ENCODE assay signal across 9 mouse cellular contexts in the genomic region with DNA sequence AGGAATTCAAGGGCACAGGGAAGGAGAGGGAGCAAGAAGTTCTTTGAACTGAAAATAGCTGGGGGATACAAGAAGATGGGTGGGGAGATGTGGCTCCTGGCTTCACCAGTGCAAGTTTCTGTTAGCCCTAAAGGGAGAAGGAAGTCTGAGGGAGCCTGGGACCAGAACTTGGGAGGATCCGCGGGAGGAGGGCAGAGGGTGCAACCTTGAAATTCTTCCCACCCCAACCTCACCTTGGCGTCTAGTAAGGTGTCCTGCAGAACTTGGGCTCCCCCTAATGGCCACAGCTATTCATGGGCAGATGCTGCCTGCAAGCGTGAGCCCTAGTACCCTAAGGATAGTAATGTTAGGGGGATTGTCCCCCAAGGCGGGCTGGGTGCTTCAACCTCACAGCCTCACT. TPM values are rescaled to one million over a fixed set of nuclear protein-coding genes. Genes with fewer than 3 reads are reported as not detected.
DNase-seq lines count a peak whose midpoint lies in the region; ATAC-seq and TF ChIP-seq lines count a peak whose summit lies in the region.
"Had no signal": no experiment of that assay in that cellular context is flagged by ENCODE, and none has a peak within 500 bp of the region (broad histone marks: within the 10 kb centered on the region; RNA-seq: fewer than 3 reads in every experiment).

No protein-coding gene starts in this region.

- H3K9me3 ChIP-seq in forebrain, embryonic 11.5 days (ENCODE audit: control insufficient read depth, low read length) = no peaks in the 10 kb centered on the region
- H3K9me3 ChIP-seq in heart, postnatal 0 days (replicated peaks; ENCODE audit: control insufficient read depth, low read length) = no peaks in the 10 kb centered on the region
- H3K9me3 ChIP-seq in lung, embryonic 14.5 days (ENCODE audit: low read depth, low read length) = no peaks in the 10 kb centered on the region

- no peak for TF ChIP-seq EP300 in heart, postnatal 0 days (IDR thresholded peaks at IDR 0.05; ENCODE audit: low read depth)

- peaks cover 28% of the 10 kb centered on the region for H3K4me1 ChIP-seq in forebrain, embryonic 11.5 days (replicated peaks; ENCODE audit: control insufficient read depth, insufficient read depth, low read length)
- peaks cover 38% of the 10 kb centered on the region for H3K4me1 ChIP-seq in heart, postnatal 0 days (ENCODE audit: control insufficient read depth, insufficient read depth)
- peaks cover 21% of the 10 kb centered on the region for H3K4me1 ChIP-seq in lung, embryonic 14.5 days (ENCODE audit: insufficient read depth)
- H3K4me1 ChIP-seq in olfactory bulb, adult 2 months (ENCODE audit: control insufficient read depth, insufficient read depth, low read length) = peaks cover 35% of the 10 kb centered on the region

- peak; percentile 97 for DNase-seq in ES-CJ7 (ENCODE audit: low read depth, low spot score)
- peak; percentile 73 for DNase-seq in c-Kit-positive CD71-positive TER-119-negative erythroid progenitor cells, embryonic 14.5 days (ENCODE audit: low read depth)
- DNase-seq in forebrain, embryonic 11.5 days (ENCODE audit: low spot score) = peak; percentile 90
- peak; percentile 85 for DNase-seq in heart, postnatal 0 days (ENCODE audit: low spot score)
- peak; percentile 93 to 95 for DNase-seq in kidney, postnatal 25 days
- peak; percentile 92 for DNase-seq in lung, embryonic 14.5 days
- DNase-seq in thymus, postnatal 10 days (ENCODE audit: low spot score in 2 of 2) = peak; percentile 77 to 92

- 6% methylated on average over 5 of the region's 5 CpGs for WGBS in forebrain, embryonic 11.5 days
- WGBS in heart, postnatal 0 days = 3% methylated on average over 5 of the region's 5 CpGs
- WGBS in lung, embryonic 14.5 days = 4% methylated on average over 5 of the region's 5 CpGs
- WGBS in olfactory bulb, adult 2 months = 2% methylated on average over 5 of the region's 5 CpGs

- peak; percentile 94 for TF ChIP-seq CTCF in heart, postnatal 0 days (IDR thresholded peaks at IDR 0.05; ENCODE audit: low read depth)
- peak; percentile 94 for TF ChIP-seq CTCF in lung, embryonic 14.5 days (IDR thresholded peaks at IDR 0.05; ENCODE audit: low read depth)
- TF ChIP-seq CTCF in olfactory bulb, adult 2 months (IDR thresholded peaks at IDR 0.05; ENCODE audit: insufficient read depth, low read depth, low read length) = peak; percentile 74

- no peaks in the 10 kb centered on the region for H3K27me3 ChIP-seq in forebrain, embryonic 11.5 days (ENCODE audit: control insufficient read depth, insufficient read depth, low read length)
- H3K27me3 ChIP-seq in heart, postnatal 0 days (ENCODE audit: control insufficient read depth, insufficient read depth, low read length) = no peaks in the 10 kb centered on the region
- no peaks in the 10 kb centered on the region for H3K27me3 ChIP-seq in lung, embryonic 14.5 days (ENCODE audit: insufficient read depth, low read length)

- peak overlapping the region; percentile 94; the same call in 1 of the 2 replicates for H3K27ac ChIP-seq in forebrain, embryonic 11.5 days (ENCODE audit: low read depth, low read length)
- peak overlapping the region; percentile 96 for H3K27ac ChIP-seq in heart, postnatal 0 days (ENCODE audit: low read depth)
- peak overlapping the region; percentile 97 for H3K27ac ChIP-seq in lung, embryonic 14.5 days (ENCODE audit: low read depth)
- H3K27ac ChIP-seq in olfactory bulb, adult 2 months (ENCODE audit: insufficient read depth, low read depth, low read length) = no peak overlapping the region

- no peak overlapping the region for H3K4me3 ChIP-seq in forebrain, embryonic 11.5 days (ENCODE audit: low read depth, low read length)
- no peak overlapping the region for H3K4me3 ChIP-seq in heart, postnatal 0 days (ENCODE audit: low read depth, low read length)
- peak overlapping the region; percentile 78; the same call in 1 of the 2 replicates for H3K4me3 ChIP-seq in lung, embryonic 14.5 days (ENCODE audit: low read depth, low read length)
- H3K4me3 ChIP-seq in olfactory bulb, adult 2 months (ENCODE audit: insufficient read depth, low read depth, low read length) = no peak overlapping the region

- H3K36me3 ChIP-seq in forebrain, embryonic 11.5 days (ENCODE audit: control insufficient read depth, insufficient read depth, low read length) = no peaks in the 10 kb centered on the region
- no peaks in the 10 kb centered on the region for H3K36me3 ChIP-seq in heart, postnatal 0 days (replicated peaks; ENCODE audit: control insufficient read depth, insufficient read depth, low read length)
- no peaks in the 10 kb centered on the region for H3K36me3 ChIP-seq in lung, embryonic 14.5 days (ENCODE audit: insufficient read depth)

- H3K9ac ChIP-seq in forebrain, embryonic 11.5 days (ENCODE audit: low read length) = peak overlapping the region; percentile 2; the same call in 1 of the 2 replicates
- H3K9ac ChIP-seq in heart, postnatal 0 days (replicated peaks; ENCODE audit: low read depth, low read length) = peak overlapping the region; percentile 38
- H3K9ac ChIP-seq in lung, embryonic 14.5 days = peak overlapping the region; percentile 38

- H3K4me2 ChIP-seq in forebrain, embryonic 11.5 days (ENCODE audit: low read depth, low read length, severe bottlenecking) = 0 out of 2 replicates have a peak overlapping the region, but pooled peaks have one; percentile 24
- H3K4me2 ChIP-seq in heart, postnatal 0 days (ENCODE audit: low read depth, low read length) = peak overlapping the region; percentile 86
- peak overlapping the region; percentile 78 for H3K4me2 ChIP-seq in lung, embryonic 14.5 days

- TF ChIP-seq POLR2A in olfactory bulb, adult 2 months (IDR thresholded peaks at IDR 0.05; ENCODE audit: insufficient read depth, low read depth, low read length) = peak; percentile 41; the same call in 1 of the 2 replicates

- peak; percentile 23; the same call in 1 of the 2 replicates for ATAC-seq in forebrain, embryonic 11.5 days (replicated peaks; ENCODE audit: low FRiP score)
- ATAC-seq in heart, postnatal 0 days (ENCODE audit: insufficient read depth, low read depth) = peak; percentile 37
- no peak for ATAC-seq in lung, embryonic 14.5 days (ENCODE audit: insufficient read depth)

RNA-seq across cellular contexts. Expression of gene Atn1, which starts 2.9 kb away (rescaled TPM):
- 13.9 and 14.4 TPM in 2 replicates for polyA plus RNA-seq in forebrain, embryonic 11.5 days (2014; fragmentation: Nextera tagmentation; extraction: Ambion mirVana)
- total RNA-seq in heart, postnatal 0 days (2014; rRNA removed; ENCODE audit: low replicate concordance) = 7.8 and 8.5 TPM in 2 replicates
- polyA plus RNA-seq in heart, postnatal 0 days (2015; fragmentation: Nextera tagmentation; extraction: Ambion mirVana) = 5.4 and 6.0 TPM in 2 replicates
- polyA plus RNA-seq in lung, embryonic 14.5 days (2014; fragmentation: Nextera tagmentation; extraction: Ambion mirVana) = 13.1 and 15.1 TPM in 2 replicates
- polyA plus RNA-seq in olfactory bulb, adult 2 months (2012; ENCODE audit: insufficient read depth, insufficient read length, low replicate concordance, missing spikeins) = not detected in 2 replicates

RNA-seq across cellular contexts. Expression of gene Gm45234, which starts 3.4 kb away (rescaled TPM):
- not detected in 2 replicates for polyA plus RNA-seq in forebrain, embryonic 11.5 days (2014; fragmentation: Nextera tagmentation; extraction: Ambion mirVana)
- not detected in 2 replicates for total RNA-seq in heart, postnatal 0 days (2014; rRNA removed; ENCODE audit: low replicate concordance)
- not detected in 2 replicates for polyA plus RNA-seq in heart, postnatal 0 days (2015; fragmentation: Nextera tagmentation; extraction: Ambion mirVana)
- polyA plus RNA-seq in lung, embryonic 14.5 days (2014; fragmentation: Nextera tagmentation; extraction: Ambion mirVana) = not detected in 2 replicates
- not detected in 2 replicates for polyA plus RNA-seq in olfactory bulb, adult 2 months (2012; ENCODE audit: insufficient read depth, insufficient read length, low replicate concordance, missing spikeins)
- total RNA-seq: left cerebral cortex, adult 8-10 months had no signal

RNA-seq across cellular contexts. Expression of gene Eno2, which starts 10.2 kb away (rescaled TPM):
- 5.8 and 6.0 TPM in 2 replicates for polyA plus RNA-seq in forebrain, embryonic 11.5 days (2014; fragmentation: Nextera tagmentation; extraction: Ambion mirVana)
- 1.7 and 4.1 TPM in 2 replicates for total RNA-seq in heart, postnatal 0 days (2014; rRNA removed; ENCODE audit: low replicate concordance)
- 1.3 and 1.5 TPM in 2 replicates for polyA plus RNA-seq in heart, postnatal 0 days (2015; fragmentation: Nextera tagmentation; extraction: Ambion mirVana)
- 2.2 and 4.1 TPM in 2 replicates for polyA plus RNA-seq in lung, embryonic 14.5 days (2014; fragmentation: Nextera tagmentation; extraction: Ambion mirVana)
- 916 and 939 TPM in 2 replicates for polyA plus RNA-seq in olfactory bulb, adult 2 months (2012; ENCODE audit: insufficient read depth, insufficient read length, low replicate concordance, missing spikeins)

RNA-seq across cellular contexts. Expression of gene Grcc10, which starts 18.1 kb away (rescaled TPM):
- polyA plus RNA-seq in forebrain, embryonic 11.5 days (2014; fragmentation: Nextera tagmentation; extraction: Ambion mirVana) = 509 and 514 TPM in 2 replicates
- 119 and 153 TPM in 2 replicates for total RNA-seq in heart, postnatal 0 days (2014; rRNA removed; ENCODE audit: low replicate concordance)
- 492 and 535 TPM in 2 replicates for polyA plus RNA-seq in heart, postnatal 0 days (2015; fragmentation: Nextera tagmentation; extraction: Ambion mirVana)
- polyA plus RNA-seq in lung, embryonic 14.5 days (2014; fragmentation: Nextera tagmentation; extraction: Ambion mirVana) = 429 and 440 TPM in 2 replicates
- polyA plus RNA-seq in olfactory bulb, adult 2 months (2012; ENCODE audit: insufficient read depth, insufficient read length, low replicate concordance, missing spikeins) = 1,072 TPM in 1 of 2 replicates, not detected in the other

RNA-seq across cellular contexts. Expression of gene Lrrc23, which starts 20.3 kb away (rescaled TPM):
- 4.5 and 6.8 TPM in 2 replicates for polyA plus RNA-seq in forebrain, embryonic 11.5 days (2014; fragmentation: Nextera tagmentation; extraction: Ambion mirVana)
- not detected in 2 replicates for total RNA-seq in heart, postnatal 0 days (2014; rRNA removed; ENCODE audit: low replicate concordance)
- polyA plus RNA-seq in heart, postnatal 0 days (2015; fragmentation: Nextera tagmentation; extraction: Ambion mirVana) = 0.95 TPM in 1 of 2 replicates, not detected in the other
- polyA plus RNA-seq in lung, embryonic 14.5 days (2014; fragmentation: Nextera tagmentation; extraction: Ambion mirVana) = 0.17 and 0.58 TPM in 2 replicates
- polyA plus RNA-seq in olfactory bulb, adult 2 months (2012; ENCODE audit: insufficient read depth, insufficient read length, low replicate concordance, missing spikeins) = not detected in 2 replicates

Comparison
In these comparisons a context has a peak if more than half of its experiments do, and no peak if none do; other contexts are left out.
1. H3K4me2 ChIP-seq: peak in every context shown above with its lines; median percentile 86 in heart, postnatal 0 days; 78 in lung, embryonic 14.5 days; 24 in forebrain, embryonic 11.5 days.
2. RNA of gene Eno2, which starts 10.2 kb away (polyA plus RNA-seq): 916 to 939 TPM in olfactory bulb, adult 2 months; 5.8 to 6.0 TPM in forebrain, embryonic 11.5 days, 2.2 to 4.1 TPM in lung, embryonic 14.5 days and 1.3 to 1.5 TPM in heart, postnatal 0 days; every median in the first group is over 100 times any median in the second.
3. Peak in every context shown above with its lines, with median percentiles within 50 percentile points of each other: DNase-seq, H3K9ac ChIP-seq and CTCF ChIP-seq.